Mouse (Mus musculus) embryonic fibroblast, embryonic 13.5 days (primary cell): ENCODE measurements at regions not wholly inside any gene's neighbourhood (a gene's known extent, or its start where the extent isn't known, plus 50 kb on each side); places are given as distances from the start of the nearest gene placed in this dataset.

Experiments used
- CTCF ChIP-seq: IDR thresholded peaks from 2 replicates; pipeline ENCODE4 v1.5.1; 2011; ENCODE audit warnings: mild to moderate bottlenecking, control low read depth, low read length, moderate library complexity, borderline replicate concordance; ENCODE audit not compliant: insufficient read depth
- POLR2A ChIP-seq: IDR thresholded peaks from 2 replicates; pipeline ENCODE4 v1.6.1; 2011; ENCODE audit warnings: low read depth, mild to moderate bottlenecking, control low read depth, low read length, moderate library complexity

DNA sequence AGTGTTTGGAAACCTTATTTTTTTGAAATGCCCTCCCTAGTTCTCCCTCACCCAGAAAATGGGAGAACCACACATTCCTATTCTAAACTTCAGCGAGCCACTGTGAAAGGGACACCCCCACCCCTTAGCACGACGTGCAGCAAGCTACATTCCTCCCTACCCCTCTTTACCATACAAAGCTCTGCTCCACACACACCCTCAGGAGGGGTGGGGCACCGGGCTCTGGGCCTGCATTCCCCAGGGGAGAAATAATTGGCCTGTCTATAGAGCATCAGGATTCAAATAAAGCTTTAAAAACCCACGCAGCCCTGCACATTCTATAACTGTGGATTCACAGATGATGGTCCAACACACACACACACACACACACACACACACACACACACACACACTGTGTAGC, 163.6 kb downstream of the H2al1j start:
- TF ChIP-seq POLR2A (no peak), CTCF (no peak)
